Mouse (Mus musculus) cortical plate, adult 2 months (tissue): ENCODE data around the gene Fank1.

Experiments used
- CTCF ChIP-seq: fragments of 200-500 bp; IDR thresholded peaks from 2 replicates; pipeline ENCODE4 v1.5.1; 2011; ENCODE audit warnings: mild to moderate bottlenecking, control low read depth, low read length; ENCODE audit not compliant: insufficient read depth; ENCODE audit errors: extremely low read depth
- POLR2A ChIP-seq: fragments of 200-500 bp; IDR thresholded peaks from 2 replicates; pipeline ENCODE4 v1.6.1; 2011; ENCODE audit warnings: mild to moderate bottlenecking, low read length, control low read depth; ENCODE audit not compliant: insufficient read depth; ENCODE audit errors: extremely low read depth

DNA sequence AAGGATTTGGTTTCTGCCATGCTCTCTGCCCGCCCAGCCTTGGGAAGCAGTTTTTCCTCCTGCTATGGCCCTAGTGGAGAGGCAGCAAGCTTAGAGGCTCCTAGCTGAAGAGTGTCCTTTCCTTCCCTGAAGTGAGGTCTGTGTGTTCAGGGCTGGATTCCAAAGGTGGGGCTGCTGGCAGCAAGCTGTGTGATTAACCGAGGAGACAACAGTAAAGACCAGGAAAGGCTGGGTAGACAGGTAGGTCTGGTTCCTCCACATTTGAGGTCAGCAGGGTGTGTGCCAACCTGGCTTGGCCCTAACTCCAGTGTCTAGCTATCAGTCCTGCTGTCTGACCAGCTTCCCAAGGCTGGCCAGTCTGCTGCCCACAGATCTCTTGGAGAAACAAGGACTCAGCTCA is 18.1 kb downstream of the Fank1 start:
- no peak for TF ChIP-seq CTCF
- no peak for TF ChIP-seq POLR2A
